Mouse (Mus musculus) testis, adult 2 months (tissue): ENCODE measurements at regions not wholly inside any gene's neighbourhood (a gene's known extent, or its start where the extent isn't known, plus 50 kb on each side); places are given as distances from the start of the nearest gene placed in this dataset.

ENCODE experiments used
- H3K27ac ChIP-seq: fragments of 200-500 bp; 2 replicates; pipeline ENCODE4 v1.5.1; 2012; ENCODE audit warnings: low read depth, low read length; ENCODE audit not compliant: control insufficient read depth, insufficient read depth
- H3K27me3 ChIP-seq: fragments of 200-500 bp; 2 replicates; pipeline ENCODE4 v1.6.1; 2012; ENCODE audit warnings: mild to moderate bottlenecking, low read length, moderate library complexity; ENCODE audit not compliant: control insufficient read depth, insufficient read depth
- H3K36me3 ChIP-seq: fragments of 200-500 bp; 2 replicates; pipeline ENCODE4 v1.6.1; 2012; ENCODE audit warnings: mild to moderate bottlenecking, low read length; ENCODE audit not compliant: control insufficient read depth, insufficient read depth
- H3K4me1 ChIP-seq: fragments of 200-500 bp; 2 replicates; pipeline ENCODE4 v1.6.1; 2012; ENCODE audit warnings: low read length; ENCODE audit not compliant: control insufficient read depth, insufficient read depth
- H3K4me3 ChIP-seq: fragments of 200-500 bp; 2 replicates; pipeline ENCODE4 v1.5.1; 2012; ENCODE audit warnings: low read depth, mild to moderate bottlenecking, low read length, moderate library complexity, mixed read lengths; ENCODE audit not compliant: control insufficient read depth
- CTCF ChIP-seq: fragments of 200-500 bp; IDR thresholded peaks from 2 replicates; pipeline ENCODE4 v1.5.1; 2012; ENCODE audit warnings: low read depth, mild to moderate bottlenecking, inconsistent platforms, low read length, moderate library complexity; ENCODE audit not compliant: control insufficient read depth, insufficient read depth, insufficient replicate concordance
- POLR2A ChIP-seq: fragments of 200-500 bp; IDR thresholded peaks from 2 replicates; pipeline ENCODE4 v1.6.1; 2012; ENCODE audit warnings: low read depth, mild to moderate bottlenecking, inconsistent platforms, low read length, moderate library complexity; ENCODE audit not compliant: control insufficient read depth

- no peaks in the 10 kb centered on the region for H3K36me3 ChIP-seq
- H3K27ac ChIP-seq = no peak overlapping the region
- no peak for TF ChIP-seq POLR2A
- TF ChIP-seq CTCF = no peak
- H3K4me1 ChIP-seq = no peaks in the 10 kb centered on the region
- no peak overlapping the region for H3K4me3 ChIP-seq
- no peaks in the 10 kb centered on the region for H3K27me3 ChIP-seq
These were observed 639.2 kb upstream of the Gm11114 start for GRCm38 (mm10) chr9:84673327-84673726.

GRCm38 (mm10) chr9:84678416-84678815 is 634.2 kb upstream of the Gm11114 start:
- no peak overlapping the region for H3K27ac ChIP-seq
- H3K4me1 ChIP-seq = no peaks in the 10 kb centered on the region
- no peaks in the 10 kb centered on the region for H3K27me3 ChIP-seq
- no peaks in the 10 kb centered on the region for H3K36me3 ChIP-seq
- no peak overlapping the region for H3K4me3 ChIP-seq
- TF ChIP-seq POLR2A (no peak), CTCF (no peak)

GRCm38 (mm10) chr9:84718615-84719191 is 593.9 kb upstream of the Gm11114 start:
- TF ChIP-seq POLR2A (no peak), CTCF (no peak)

GRCm38 (mm10) chr9:84719396-84719795 is 593.2 kb upstream of the Gm11114 start:
- Histone ChIP-seq H3K4me3 (no peak overlapping the region), H3K4me1 (no peaks in the 10 kb centered on the region), H3K27me3 (no peaks in the 10 kb centered on the region), H3K36me3 (no peaks in the 10 kb centered on the region), H3K27ac (no peak overlapping the region)
- TF ChIP-seq POLR2A (no peak), CTCF (no peak)

More at GRCm38 (mm10) chr9:84718615-84719191, 593.9 kb upstream of the Gm11114 start:
- Histone ChIP-seq H3K36me3 (no peaks in the 10 kb centered on the region), H3K4me3 (no peak overlapping the region), H3K27me3 (no peaks in the 10 kb centered on the region), H3K4me1 (no peaks in the 10 kb centered on the region), H3K27ac (no peak overlapping the region)

- no peaks in the 10 kb centered on the region for H3K27me3 ChIP-seq
These were observed 592.1 kb upstream of the Gm11114 start for GRCm38 (mm10) chr9:84720454-84720853.

GRCm38 (mm10) chr9:84739266-84739665 is 573.3 kb upstream of the Gm11114 start:
- H3K36me3 ChIP-seq = no peaks in the 10 kb centered on the region
- H3K4me3 ChIP-seq = no peak overlapping the region
- H3K4me1 ChIP-seq = no peaks in the 10 kb centered on the region
- H3K27me3 ChIP-seq = no peaks in the 10 kb centered on the region
- no peak for TF ChIP-seq CTCF
- no peak for TF ChIP-seq POLR2A
- no peak overlapping the region for H3K27ac ChIP-seq

More at GRCm38 (mm10) chr9:84720454-84720853, 592.1 kb upstream of the Gm11114 start:
- H3K36me3 ChIP-seq = no peaks in the 10 kb centered on the region
- no peak overlapping the region for H3K27ac ChIP-seq
- no peaks in the 10 kb centered on the region for H3K4me1 ChIP-seq
- TF ChIP-seq POLR2A (no peak), CTCF (no peak)
- H3K4me3 ChIP-seq = no peak overlapping the region

GRCm38 (mm10) chr9:84740336-84740735 is 572.2 kb upstream of the Gm11114 start:
- no peaks in the 10 kb centered on the region for H3K4me1 ChIP-seq

GRCm38 (mm10) chr9:84754332-84754731 is 558.2 kb upstream of the Gm11114 start:
- no peak for TF ChIP-seq CTCF
- TF ChIP-seq POLR2A = no peak
- no peak overlapping the region for H3K27ac ChIP-seq
- H3K36me3 ChIP-seq = no peaks in the 10 kb centered on the region
- no peaks in the 10 kb centered on the region for H3K27me3 ChIP-seq
- no peak overlapping the region for H3K4me3 ChIP-seq
- no peaks in the 10 kb centered on the region for H3K4me1 ChIP-seq

More at GRCm38 (mm10) chr9:84740336-84740735, 572.2 kb upstream of the Gm11114 start:
- H3K27me3 ChIP-seq = no peaks in the 10 kb centered on the region
- H3K36me3 ChIP-seq = no peaks in the 10 kb centered on the region
- TF ChIP-seq CTCF (no peak), POLR2A (no peak)
- no peak overlapping the region for H3K27ac ChIP-seq
- no peak overlapping the region for H3K4me3 ChIP-seq
